Mouse (Mus musculus) gastrocnemius, postnatal 4 days (tissue): ENCODE measurements around the gene Vsir. TPM values are rescaled to one million over a fixed set of nuclear protein-coding genes. Genes with fewer than 3 reads are reported as not detected.

Experiments used
- DNase-seq, 2 experiments: peaks; one replicate each; pipeline ENCODE4 v3.0.0; 2021 to 2022; ENCODE audit warnings: low spot score in 2 of 2, mixed read lengths in 2 of 2
- total RNA-seq, 2 experiments: library from RNA; stranded (reverse); gene quantifications; 2 replicates each; pipeline ENCODE4 v1.2.3; 2021

Vsir gene
- total RNA-seq, 2 experiments from 2014 or later, result 16.9 to 17.9 TPM

- DNase-seq, result no peak
Measured at GRCm38 (mm10) chr10:60353241-60354002, 6.8 kb downstream of the Vsir start.

GRCm38 (mm10) chr10:60354003-60354325, 7.3 kb downstream of the Vsir start:
- DNase-seq, result no peak

- DNase-seq, result no peak
Measured at GRCm38 (mm10) chr10:60354881-60355677, 8.4 kb downstream of the Vsir start.

GRCm38 (mm10) chr10:60357441-60357840, 10.8 kb downstream of the Vsir start:
- DNase-seq, result no peak

- DNase-seq, result no peak
Measured at GRCm38 (mm10) chr10:60357901-60358300, 11.2 kb downstream of the Vsir start.

- no peak for DNase-seq
Measured at GRCm38 (mm10) chr10:60358776-60359175, 12.1 kb downstream of the Vsir start.

GRCm38 (mm10) chr10:60361615-60362309, 15.1 kb downstream of the Vsir start:
- DNase-seq, result no peak

GRCm38 (mm10) chr10:60362310-60362628, 15.6 kb downstream of the Vsir start:
- no peak for DNase-seq

- no peak for DNase-seq
Measured at GRCm38 (mm10) chr10:60363426-60363825, 16.8 kb downstream of the Vsir start.

GRCm38 (mm10) chr10:60367145-60367544, 20.5 kb downstream of the Vsir start:
- no peak for DNase-seq

GRCm38 (mm10) chr10:60367904-60368303, 21.3 kb downstream of the Vsir start:
- DNase-seq, result no peak

GRCm38 (mm10) chr10:60369405-60369804, 22.8 kb downstream of the Vsir start:
- no peak for DNase-seq

- DNase-seq, result no peak
Measured at GRCm38 (mm10) chr10:60370098-60370497, 23.4 kb downstream of the Vsir start.

GRCm38 (mm10) chr10:60370601-60371061, 24.0 kb downstream of the Vsir start:
- DNase-seq, result no peak

- DNase-seq, result no peak
Measured at GRCm38 (mm10) chr10:60371596-60372386, 25.1 kb downstream of the Vsir start.

GRCm38 (mm10) chr10:60373543-60373936, 26.9 kb downstream of the Vsir start:
- DNase-seq, result no peak

- no peak for DNase-seq
Measured at GRCm38 (mm10) chr10:60373937-60374578, 27.4 kb downstream of the Vsir start.

GRCm38 (mm10) chr10:60376704-60377103, 30.1 kb downstream of the Vsir start:
- DNase-seq, result no peak

GRCm38 (mm10) chr10:60379419-60379957, 32.8 kb downstream of the Vsir start:
- no peak for DNase-seq

GRCm38 (mm10) chr10:60380229-60380628, 33.6 kb downstream of the Vsir start:
- DNase-seq, result no peak
